Mouse (Mus musculus): ENCODE results near the gene Tmem232.
"Not testable (repeated sequence)": the region's sequence is repeated elsewhere in the genome, so short reads cannot be mapped to it uniquely, and the experiment has no call there.

Gene Tmem232

DNA sequence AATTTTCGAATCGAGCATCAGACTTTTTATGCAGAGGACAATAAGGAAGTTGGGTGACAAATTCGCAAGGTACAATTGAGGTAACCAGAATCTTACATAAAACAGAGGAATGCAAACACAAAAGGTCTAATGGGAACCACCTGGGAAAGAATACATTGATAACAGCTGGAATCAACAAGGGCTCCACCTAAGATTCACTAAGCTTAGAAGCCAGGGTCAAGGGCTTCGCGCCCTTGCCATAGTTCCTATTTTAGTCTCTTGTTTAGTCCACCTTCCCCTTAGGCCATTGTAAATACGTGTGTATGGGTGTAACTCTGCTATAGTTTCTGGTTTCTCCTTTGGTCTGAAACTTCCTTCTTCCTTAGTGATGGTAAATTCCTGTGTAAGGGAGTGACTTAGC lies 318.9 kb downstream of the Tmem232 start:
- DNase-seq (ENCODE audit: low spot score): not testable (repeated sequence)

Measured in urinary bladder, postnatal 25 days (tissue).